In genomic region chr3:51145985-51146384, GRCm38 (mm10) we compare ENCODE assay signal across 25 mouse cellular contexts.
DNase-seq lines count a peak whose midpoint lies in the region; ATAC-seq lines count a peak whose summit lies in the region.
"Had no signal": no experiment of that assay in that cellular context is flagged by ENCODE, and none has a peak within 500 bp of the region (broad histone marks: within the 10 kb centered on the region; RNA-seq: fewer than 3 reads in every experiment).

No protein-coding gene starts in this region.

- no peak overlapping the region for H3K4me2 ChIP-seq in kidney, embryonic 14.5 days (replicated peaks; ENCODE audit: low read depth, low read length)
- no peak overlapping the region for H3K4me2 ChIP-seq in neural tube, embryonic 15.5 days
- H3K4me2 ChIP-seq: embryonic facial prominence, embryonic 12.5 days; forebrain, embryonic 13.5 days; heart, embryonic 12.5 days; hindbrain, embryonic 14.5 days; stomach, embryonic 15.5 days had no signal

- H3K9ac ChIP-seq in kidney, embryonic 14.5 days (ENCODE audit: low read depth, low read length), result no peak overlapping the region
- no peak overlapping the region for H3K9ac ChIP-seq in neural tube, embryonic 15.5 days (replicated peaks)
- H3K9ac ChIP-seq: embryonic facial prominence, embryonic 12.5 days; forebrain, embryonic 13.5 days; heart, embryonic 12.5 days; hindbrain, embryonic 14.5 days; stomach, embryonic 15.5 days had no signal

- peak; percentile 49 for DNase-seq in adrenal gland, postnatal 10 days
- no peak for DNase-seq in adrenal gland, postnatal 4 days (ENCODE audit: low spot score in 2 of 2)
- no peak for DNase-seq in kidney, postnatal 10 days
- DNase-seq: cerebellum, adult 2 months; heart, adult 11 months; heart, postnatal 14 days; kidney, postnatal 14 days; lung, adult 2 months; lung, postnatal 4 days; midbrain, embryonic 14.5 days; retina, postnatal 1 day; thymus, adult 18-20 months had no signal

- H3K4me1 ChIP-seq in kidney, embryonic 14.5 days (ENCODE audit: control insufficient read depth, insufficient read depth, low read length), result no peaks in the 10 kb centered on the region
- H3K4me1 ChIP-seq in neural tube, embryonic 15.5 days, result peaks cover 5% of the 10 kb centered on the region
- H3K4me1 ChIP-seq: embryonic facial prominence, embryonic 12.5 days; heart, embryonic 12.5 days; stomach, embryonic 15.5 days had no signal

- no peaks in the 10 kb centered on the region for H3K36me3 ChIP-seq in kidney, embryonic 14.5 days (ENCODE audit: control insufficient read depth, insufficient read depth, low read length)
- H3K36me3 ChIP-seq in neural tube, embryonic 15.5 days, result no peaks in the 10 kb centered on the region
- H3K36me3 ChIP-seq: embryonic facial prominence, embryonic 12.5 days; heart, embryonic 12.5 days; stomach, embryonic 15.5 days had no signal

- H3K27me3 ChIP-seq in kidney, embryonic 14.5 days (ENCODE audit: control insufficient read depth, insufficient read depth, low read length), result no peaks in the 10 kb centered on the region
- H3K27me3 ChIP-seq in neural tube, embryonic 15.5 days (replicated peaks), result no peaks in the 10 kb centered on the region
- H3K27me3 ChIP-seq: embryonic facial prominence, embryonic 12.5 days; forebrain, embryonic 13.5 days; heart, embryonic 12.5 days; stomach, embryonic 15.5 days had no signal

- H3K4me3 ChIP-seq in kidney, embryonic 14.5 days (ENCODE audit: low read length), result no peak overlapping the region
- no peak overlapping the region for H3K4me3 ChIP-seq in neural tube, embryonic 15.5 days (replicated peaks)
- H3K4me3 ChIP-seq: embryonic facial prominence, embryonic 12.5 days; erythroblast, embryonic 14.5 days; forebrain, embryonic 13.5 days; heart, embryonic 12.5 days; layer of hippocampus, adult 2 months; stomach, embryonic 15.5 days had no signal

- H3K27ac ChIP-seq in kidney, embryonic 14.5 days (ENCODE audit: low read depth, low read length), result no peak overlapping the region
- H3K27ac ChIP-seq in neural tube, embryonic 15.5 days (replicated peaks), result no peak overlapping the region
- H3K27ac ChIP-seq: embryonic facial prominence, embryonic 12.5 days; forebrain, embryonic 13.5 days; hindbrain, embryonic 14.5 days; layer of hippocampus, adult 2 months; stomach, embryonic 15.5 days had no signal

- peak; percentile 80 for ATAC-seq in CD4-positive, CD25-positive, alpha-beta regulatory T cell, adult 4 months
- peak; percentile 94 for ATAC-seq in common myeloid progenitor, adult 5-6 weeks (replicated peaks; ENCODE audit: low read depth, poor library complexity, severe bottlenecking)
- ATAC-seq in megakaryocyte progenitor cell, adult 5-6 weeks (replicated peaks; ENCODE audit: poor library complexity), result peak; percentile 90
- no peak for ATAC-seq in kidney, embryonic 14.5 days (ENCODE audit: low FRiP score, low TSS enrichment)
- no peak for ATAC-seq in neural tube, embryonic 15.5 days (ENCODE audit: low FRiP score)
- ATAC-seq: forebrain, embryonic 13.5 days; intestine, embryonic 16.5 days had no signal

- H3K9me3 ChIP-seq in kidney, embryonic 14.5 days (ENCODE audit: control insufficient read depth, low read length), result no peaks in the 10 kb centered on the region
- H3K9me3 ChIP-seq in neural tube, embryonic 15.5 days (replicated peaks), result no peaks in the 10 kb centered on the region
- H3K9me3 ChIP-seq: embryonic facial prominence, embryonic 12.5 days; forebrain, embryonic 13.5 days; stomach, embryonic 15.5 days had no signal

- WGBS in kidney, embryonic 14.5 days, result 70% methylated on average over 2 of the region's 2 CpGs
- WGBS in neural tube, embryonic 15.5 days, result 86% methylated on average over 2 of the region's 2 CpGs

Comparison
In these comparisons a context has a peak if more than half of its experiments do, and no peak if none do; other contexts are left out.
1. ATAC-seq: peak in CD4-positive, CD25-positive, alpha-beta regulatory T cell, adult 4 months (single experiment), common myeloid progenitor, adult 5-6 weeks (single experiment) and megakaryocyte progenitor cell, adult 5-6 weeks (single experiment); none in kidney, embryonic 14.5 days (single experiment) and neural tube, embryonic 15.5 days (single experiment).